Mouse (Mus musculus) gastrocnemius, postnatal 25 days (tissue): ENCODE measurements around the gene Prph. TPM values are rescaled to one million over a fixed set of nuclear protein-coding genes. Genes with fewer than 3 reads are reported as not detected.
"Not testable (repeated sequence)": the region's sequence is repeated elsewhere in the genome, so short reads cannot be mapped to it uniquely, and the experiment has no call there.

Experiments used
- DNase-seq: peaks from one replicate; pipeline ENCODE4 v3.0.0; 2022
- total RNA-seq, 2 experiments: library from RNA; stranded (reverse); gene quantifications; 1 replicate in 1 of 2; 2 replicates in 1 of 2; pipeline ENCODE4 v1.2.3; 2021

The Prph gene
- total RNA-seq, 2 experiments from 2014 or later = 0.75 to 1.4 TPM

DNA sequence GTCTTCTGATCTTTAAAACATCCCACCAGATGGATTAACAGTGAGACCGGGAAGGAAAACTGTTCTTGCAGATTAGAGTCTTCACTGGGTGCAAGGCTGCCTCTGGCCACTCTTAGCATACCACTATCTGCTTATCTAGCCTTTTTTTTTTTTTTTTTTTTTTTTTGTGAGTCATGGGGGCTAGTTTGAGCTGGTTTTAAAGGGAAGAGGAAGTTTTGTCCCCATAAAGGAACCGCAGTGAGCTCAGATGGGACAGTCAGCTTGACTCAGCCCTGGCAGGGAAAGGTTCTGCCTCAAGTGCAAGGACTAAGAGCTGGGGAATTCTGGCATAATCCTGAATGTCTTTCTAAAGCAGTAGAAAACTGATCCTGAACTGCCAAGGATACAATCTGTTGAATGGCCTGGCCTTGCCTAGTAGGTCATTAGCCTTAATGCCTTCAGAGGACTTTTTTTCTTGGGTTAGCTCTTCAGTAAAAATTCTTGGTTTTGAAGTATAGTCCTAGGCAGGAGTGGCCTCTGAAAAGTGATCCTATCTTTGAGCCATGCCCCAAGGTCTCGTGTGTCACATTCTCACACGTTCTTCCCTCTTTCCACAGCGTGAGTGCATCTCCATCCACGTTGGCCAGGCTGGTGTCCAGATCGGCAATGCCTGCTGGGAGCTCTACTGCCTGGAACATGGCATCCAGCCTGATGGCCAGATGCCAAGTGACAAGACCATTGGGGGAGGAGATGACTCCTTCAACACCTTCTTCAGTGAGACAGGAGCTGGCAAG, 21.3 kb upstream of the Prph start:
- no peak for DNase-seq

DNA sequence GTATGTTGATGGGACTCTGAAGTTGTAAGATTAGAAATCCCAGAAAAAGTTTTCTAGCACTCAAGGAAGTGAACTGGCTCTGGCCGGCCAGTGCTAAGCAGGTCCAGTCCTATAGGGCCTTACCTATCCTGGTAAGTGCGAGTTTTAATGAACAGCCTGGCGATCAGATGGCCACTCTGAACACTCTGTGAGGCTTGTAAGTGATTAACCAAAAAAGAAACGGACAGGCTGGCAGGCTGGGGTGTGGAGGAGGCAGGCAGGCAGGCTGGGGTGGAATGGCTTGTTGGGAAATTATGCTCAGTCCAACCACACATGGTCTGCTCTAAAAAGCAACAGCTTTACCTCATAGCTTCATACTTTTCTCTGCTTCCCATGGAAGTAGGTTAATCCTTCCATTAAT, 19.5 kb upstream of the Prph start:
- DNase-seq = no peak

DNA sequence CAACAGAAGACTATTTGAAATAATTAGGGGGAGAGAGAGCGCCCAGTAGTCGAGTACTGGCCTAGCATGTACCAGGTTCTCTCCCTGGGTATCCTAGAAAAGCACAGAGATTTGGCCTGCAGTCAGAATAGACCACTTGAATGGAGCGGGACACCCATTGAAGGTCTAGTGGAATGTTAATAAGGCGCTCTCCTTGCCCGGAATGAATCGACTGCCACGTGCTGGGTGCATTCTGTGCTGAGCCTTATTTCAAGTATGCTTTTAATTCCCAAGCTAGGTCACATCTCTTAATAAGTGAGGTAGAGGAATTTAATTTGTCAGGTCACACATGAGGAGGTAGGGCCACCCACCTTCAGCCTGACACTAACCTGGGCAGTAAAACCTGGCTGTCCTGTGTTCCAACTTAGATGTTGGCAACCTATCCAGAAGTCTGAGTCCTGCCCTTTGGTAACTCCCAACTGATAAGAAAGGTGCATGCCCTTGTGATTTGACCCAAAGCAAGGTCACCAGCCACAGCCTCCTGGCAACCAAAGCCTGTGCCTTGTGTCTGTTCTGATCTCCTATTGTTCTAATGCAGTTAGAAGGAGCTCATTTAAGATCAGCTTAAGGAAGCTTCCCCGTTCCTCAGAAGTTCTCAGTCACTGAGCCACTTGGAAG, 18.6 kb upstream of the Prph start:
- no peak for DNase-seq

DNA sequence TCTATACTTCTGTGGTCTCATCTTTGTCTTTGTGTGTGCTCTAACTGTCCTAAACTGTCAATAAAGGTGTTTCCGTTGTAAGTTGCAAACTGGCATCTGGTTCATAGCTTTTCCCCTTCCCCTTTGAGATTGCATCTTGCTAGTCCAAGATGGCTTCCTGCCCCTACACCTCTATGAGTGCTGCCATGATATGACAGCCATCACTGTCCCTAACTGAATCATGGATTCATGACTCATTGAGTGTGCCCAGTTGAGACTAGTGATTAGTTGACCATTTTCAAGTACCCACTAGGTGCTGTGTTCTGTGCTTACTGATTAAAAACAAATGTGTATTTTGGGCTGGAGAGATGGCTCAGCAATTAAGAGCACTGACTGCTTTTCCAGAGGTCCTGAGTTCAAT, 16.9 kb upstream of the Prph start:
- no peak for DNase-seq

DNA sequence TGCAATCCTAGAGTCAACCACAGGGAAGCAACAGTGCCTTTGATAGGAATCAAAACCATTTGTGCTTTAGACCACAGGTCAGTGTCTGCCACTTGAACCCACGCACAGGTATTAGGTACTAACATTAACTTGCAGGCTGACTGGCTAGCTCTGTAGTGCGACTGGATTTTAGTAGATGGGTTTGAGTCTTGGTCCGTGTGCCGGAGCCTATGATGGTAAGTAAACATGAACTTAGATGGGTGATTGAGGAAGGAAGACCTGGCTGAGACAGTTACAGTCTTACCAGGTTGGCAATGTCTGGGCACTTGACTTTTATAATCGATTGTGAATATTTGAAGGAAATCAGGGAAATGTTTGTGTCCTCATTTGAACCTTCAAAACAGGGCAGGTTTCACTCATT, 16.2 kb upstream of the Prph start:
- DNase-seq = no peak

DNA sequence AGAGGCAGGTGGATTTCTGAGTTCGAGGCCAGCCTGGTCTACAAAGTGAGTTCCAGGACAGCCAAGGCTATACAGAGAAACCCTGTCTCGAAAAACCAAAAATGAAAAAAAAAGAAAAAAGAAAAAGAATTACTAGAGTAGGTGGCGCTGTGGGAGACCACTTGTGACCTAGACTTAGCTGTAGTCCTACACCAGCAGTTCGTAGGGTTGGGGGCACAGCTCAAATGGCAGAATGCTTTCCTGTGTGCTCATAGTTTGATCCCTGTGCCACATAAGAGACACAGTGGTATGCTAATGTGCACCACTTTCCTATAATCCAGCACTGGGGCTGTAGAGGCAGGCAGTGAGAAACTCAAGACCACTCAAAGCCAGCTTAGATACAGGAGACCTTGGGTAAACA, 15.7 kb upstream of the Prph start:
- DNase-seq = no peak

DNA sequence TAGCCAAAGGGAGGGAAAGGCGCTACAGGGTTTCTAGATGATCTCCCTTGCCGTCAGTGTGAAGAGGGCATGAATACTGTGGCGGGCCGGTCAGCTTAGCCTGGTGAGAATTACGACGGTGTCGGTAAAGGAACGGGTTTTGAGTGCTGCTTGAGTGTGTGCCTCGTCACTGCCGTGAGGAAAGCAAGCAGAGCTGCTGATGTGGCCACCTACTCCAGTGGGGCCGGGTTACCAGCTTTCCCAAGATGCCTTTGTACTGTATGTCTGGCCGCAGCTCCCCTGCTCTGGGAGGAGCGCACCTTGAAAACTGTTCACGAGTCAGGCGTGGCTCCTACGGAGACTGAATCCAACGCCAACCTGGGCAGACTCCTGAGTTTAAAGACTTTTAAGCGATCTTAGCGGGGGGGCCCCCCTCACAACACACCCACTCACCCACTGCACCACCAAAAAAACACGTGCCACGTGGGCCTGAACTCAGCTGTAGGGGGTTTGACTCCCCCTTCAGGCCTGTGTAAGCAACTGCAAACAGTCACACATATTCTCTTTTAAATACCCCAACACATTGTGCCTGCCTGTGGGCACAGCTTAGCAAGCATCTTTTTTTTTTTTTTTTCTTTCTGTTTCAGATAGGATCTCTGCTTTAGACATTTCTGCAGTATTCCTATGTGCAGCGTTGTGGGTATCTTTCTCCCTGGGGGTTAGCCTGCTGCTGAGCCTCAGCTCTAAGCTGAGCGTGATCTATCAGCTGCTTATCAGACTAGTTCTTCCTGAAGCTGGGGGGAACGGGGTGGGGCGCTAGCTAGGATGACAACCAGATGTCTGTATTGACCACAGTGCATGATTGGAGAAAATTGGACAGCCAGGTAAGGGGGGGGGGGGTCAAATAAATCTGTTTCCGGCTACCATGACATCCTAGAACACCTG, 14.7 kb upstream of the Prph start:
- no peak for DNase-seq

DNA sequence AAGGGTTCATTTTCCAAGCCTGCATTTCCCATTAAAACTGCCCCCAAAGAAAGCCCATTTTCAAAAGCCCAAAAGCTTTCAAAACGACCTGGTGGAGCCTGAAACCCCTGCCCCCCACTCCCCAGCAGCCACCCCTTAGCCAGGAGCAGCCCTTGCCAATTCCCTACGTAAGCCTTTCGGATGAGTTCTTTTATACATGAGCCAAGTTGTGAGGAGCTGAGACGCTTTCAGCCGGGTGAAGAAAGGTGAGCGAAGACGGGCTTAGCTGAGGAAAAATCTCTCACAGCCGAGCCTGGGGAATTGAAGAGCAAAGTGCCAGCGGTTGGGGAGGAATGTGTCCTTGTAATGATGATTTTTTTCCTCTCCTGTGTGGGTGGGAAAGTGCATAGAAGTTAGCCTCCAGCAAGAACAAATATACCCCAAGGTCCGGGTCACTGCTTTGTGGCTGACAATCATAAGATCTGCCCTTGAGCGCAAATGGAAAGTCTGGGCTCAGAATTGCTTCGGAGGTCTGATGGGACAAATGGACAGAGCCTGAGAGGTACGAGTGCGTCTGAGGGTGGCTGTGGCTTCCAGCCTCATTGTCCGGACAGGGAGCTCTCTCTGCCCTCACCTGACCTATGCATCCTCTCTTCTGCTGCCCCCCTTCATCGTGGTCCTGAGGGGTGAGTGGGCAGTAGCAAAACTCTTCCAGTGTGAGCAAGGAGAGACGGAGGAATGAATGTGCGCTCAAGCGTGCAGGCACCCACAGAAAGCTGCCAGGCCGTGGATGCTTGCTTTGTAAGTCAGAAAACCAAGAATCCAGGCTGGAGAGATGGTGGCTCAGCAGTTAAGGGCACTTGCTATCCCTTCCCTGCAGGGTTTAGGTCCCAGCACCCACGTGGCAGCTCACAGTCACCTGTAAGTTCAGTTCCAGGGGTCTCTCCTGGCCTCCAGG, 13.8 kb upstream of the Prph start:
- DNase-seq = no peak

DNA sequence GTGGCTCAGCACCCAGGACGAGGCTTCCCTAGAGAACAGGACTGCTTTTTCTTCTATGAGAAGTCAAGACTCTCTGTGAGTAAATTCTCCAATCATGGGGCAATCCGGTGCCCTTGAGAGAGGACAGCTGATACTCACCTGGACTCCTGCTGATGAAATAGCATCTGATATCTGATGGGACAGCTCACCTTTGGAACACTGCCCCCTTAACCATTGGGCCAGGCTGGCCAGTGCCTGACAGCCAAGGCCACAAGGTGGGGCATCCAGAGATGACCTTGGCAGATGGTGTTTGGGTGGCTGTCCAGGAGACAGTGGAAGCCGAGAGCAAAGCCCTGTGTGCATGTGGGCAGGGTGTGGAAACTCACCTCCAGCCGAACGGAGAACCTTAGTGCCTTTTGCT, 12.6 kb upstream of the Prph start:
- no peak for DNase-seq

DNA sequence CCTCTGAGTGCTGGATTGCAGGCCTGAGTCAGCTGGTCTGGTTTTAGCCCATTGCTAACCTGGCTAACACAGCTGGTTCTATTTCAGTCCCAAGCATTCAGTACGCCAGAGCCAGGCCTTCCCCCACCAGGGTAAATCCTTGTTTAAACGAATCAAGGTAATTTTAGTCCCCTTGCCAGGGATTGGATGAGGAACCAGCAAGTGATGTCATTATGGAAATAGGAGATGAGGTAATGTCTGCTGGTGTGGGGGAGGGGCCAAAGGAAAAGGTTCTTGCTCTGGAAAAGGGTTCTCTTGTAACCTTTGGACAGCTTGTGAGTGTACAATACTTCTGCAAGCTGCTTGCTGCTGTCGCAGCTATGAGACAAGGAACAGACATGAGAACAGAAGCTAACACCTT, 10.1 kb upstream of the Prph start:
- no peak for DNase-seq

DNA sequence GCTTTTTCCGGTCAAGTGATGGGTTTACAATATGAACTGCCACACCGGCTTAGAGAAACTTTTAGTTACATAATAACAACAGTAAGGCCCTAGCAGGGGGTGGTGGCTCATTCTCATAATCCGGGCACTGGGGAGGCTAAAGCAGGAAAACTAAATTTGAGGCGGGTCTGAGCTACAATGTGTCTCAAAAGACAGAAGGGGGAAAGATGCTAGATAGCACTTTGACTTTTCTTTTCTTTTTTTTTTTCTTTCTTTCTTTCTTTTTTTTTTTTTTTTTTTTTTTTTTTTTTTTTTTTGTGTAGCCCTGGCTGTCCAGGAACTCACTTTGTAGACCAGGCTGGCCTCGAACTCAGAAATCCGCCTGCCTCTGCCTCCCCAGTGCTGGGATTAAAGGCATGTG, 9.2 kb upstream of the Prph start:
- not testable (repeated sequence) for DNase-seq

DNA sequence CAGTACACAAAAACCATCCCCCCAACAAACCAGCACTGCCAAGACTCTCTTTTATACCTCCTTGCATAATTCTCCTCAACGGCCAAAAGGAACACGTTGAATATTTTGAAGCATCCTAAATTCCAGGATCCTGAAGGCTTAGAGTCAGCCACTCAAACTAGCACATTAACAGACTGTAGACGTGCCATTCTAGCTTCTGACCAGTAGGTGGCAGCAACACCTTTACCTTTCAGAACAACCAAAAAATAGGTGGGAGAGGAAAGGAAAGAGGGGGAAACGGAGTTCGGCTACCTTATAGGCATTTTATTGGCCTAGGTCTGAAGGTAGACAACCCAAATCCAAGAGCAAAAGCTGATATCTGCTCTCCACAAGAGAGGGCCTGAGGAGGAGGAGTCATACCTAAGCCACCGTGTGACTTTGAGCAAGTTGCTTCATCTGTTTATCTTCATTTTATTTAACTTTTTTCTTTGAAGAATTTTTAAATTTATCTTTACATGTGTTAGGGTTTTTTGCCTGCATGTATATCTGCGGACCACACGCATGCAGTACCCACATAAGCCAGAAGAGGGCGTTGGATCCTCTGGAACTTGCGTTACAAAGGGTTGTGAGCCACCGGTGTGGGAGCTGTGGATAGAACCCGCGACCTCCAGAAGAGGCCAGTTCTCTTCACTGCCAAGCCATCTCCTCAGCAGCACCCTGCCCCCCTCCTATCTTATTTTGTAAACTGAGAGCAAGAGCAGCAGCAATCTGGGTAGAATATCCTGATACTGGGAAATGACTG, 5.3 kb upstream of the Prph start:
- DNase-seq = no peak

DNA sequence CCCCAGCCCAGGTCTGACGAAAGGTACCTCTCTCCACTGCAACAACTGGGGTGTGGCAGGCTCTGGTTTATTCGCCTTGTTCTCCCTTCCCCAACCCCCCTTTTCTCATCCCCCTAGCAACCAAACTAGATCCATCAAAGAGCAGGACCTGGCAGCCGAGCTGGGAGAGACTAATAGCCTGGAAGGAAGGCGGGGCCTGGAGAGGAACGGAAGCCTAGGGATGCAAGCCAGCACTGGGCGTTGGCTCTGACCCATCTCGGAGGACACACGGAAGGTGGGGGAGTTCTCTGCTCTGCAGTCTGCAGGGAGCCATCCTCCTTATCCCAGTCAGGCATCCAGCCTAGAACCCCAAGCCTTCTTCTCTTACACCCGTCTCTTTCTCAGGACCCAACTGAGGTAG, 1.6 kb upstream of the Prph start:
- DNase-seq = no peak

DNA sequence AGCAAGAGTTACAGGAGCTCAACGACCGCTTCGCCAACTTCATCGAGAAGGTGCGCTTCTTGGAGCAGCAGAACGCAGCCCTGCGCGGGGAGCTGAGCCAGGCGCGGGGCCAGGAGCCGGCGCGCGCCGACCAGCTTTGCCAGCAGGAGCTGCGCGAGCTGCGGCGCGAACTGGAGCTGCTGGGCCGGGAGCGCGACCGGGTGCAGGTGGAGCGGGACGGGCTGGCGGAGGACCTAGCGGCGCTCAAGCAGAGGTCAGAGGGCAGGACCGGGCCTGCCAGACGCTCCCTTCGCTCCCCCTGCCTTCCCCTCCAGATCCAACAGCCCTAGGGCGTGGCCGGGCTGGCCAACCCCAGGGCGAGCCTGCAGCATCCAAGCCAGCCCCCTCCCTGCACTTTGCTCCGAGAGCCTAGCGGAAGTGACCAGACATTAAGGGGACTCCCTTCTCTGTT, 562 bp downstream of the Prph start:
- DNase-seq = no peak

DNA sequence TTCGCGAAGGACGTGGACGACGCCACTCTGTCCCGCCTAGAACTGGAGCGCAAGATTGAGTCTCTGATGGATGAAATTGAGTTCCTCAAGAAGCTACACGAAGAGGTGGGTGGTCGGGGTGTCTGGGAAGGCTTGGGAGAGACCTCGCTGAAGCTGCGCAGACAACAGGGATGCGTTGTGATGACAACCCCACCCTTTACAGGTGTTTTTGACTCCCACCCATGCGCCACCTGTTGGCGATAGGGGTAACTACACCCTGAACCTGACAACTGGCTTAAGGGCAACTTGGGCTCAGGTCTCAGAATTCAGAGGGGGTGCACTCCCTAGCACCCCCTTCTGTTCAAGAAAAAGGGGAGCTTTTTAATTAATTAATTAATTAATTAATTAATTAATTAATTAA, 1.4 kb downstream of the Prph start:
- DNase-seq = no peak

DNA sequence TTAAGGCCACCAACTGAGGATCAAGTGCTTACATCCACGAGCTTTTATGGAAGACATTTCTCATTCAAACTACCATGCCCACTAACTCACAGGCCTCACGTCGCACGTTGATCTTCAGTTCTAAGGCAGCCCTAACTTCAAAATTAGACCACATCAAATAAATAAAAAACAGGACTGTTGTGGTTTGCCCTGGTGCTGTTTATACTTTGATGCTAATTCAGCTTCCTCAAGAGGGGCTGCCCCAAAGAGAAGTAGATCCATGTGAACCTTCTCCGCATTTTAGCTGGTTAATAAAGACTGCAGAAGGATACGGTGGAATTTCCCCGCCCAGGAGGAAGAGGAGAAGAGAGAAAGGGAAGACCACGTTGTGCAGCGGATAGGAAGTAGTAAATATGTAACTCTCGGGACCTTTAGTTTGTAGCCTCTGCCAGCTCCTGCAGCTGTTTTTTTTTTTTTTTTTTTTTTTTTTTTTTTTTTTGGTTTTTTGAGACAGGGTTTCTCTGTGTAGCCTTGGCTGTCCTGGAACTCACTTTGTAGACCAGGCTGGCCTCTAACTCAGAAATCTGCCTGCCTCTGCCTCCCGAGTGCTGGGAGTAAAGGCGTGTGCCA, 10.7 kb downstream of the Prph start:
- no peak for DNase-seq

DNA sequence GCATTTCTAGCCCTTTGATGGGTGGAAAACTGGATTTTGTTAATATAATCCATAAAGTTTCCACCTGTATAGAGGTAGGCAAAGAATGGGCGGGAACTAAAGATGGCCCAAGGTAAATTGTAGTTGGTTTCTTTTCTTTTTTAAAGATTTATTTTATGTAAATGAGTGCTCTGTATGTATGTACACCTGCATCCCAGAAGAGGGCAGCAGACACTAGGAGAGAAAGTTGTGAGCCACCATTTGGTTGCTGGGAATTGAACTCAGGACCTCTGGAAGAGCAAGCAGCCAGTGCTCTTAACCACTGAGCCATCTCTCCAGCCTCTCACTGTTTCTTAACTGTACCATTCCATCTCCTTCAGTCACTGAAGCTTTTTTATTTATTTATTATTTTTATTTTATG, 17.0 kb downstream of the Prph start:
- DNase-seq = no peak

DNA sequence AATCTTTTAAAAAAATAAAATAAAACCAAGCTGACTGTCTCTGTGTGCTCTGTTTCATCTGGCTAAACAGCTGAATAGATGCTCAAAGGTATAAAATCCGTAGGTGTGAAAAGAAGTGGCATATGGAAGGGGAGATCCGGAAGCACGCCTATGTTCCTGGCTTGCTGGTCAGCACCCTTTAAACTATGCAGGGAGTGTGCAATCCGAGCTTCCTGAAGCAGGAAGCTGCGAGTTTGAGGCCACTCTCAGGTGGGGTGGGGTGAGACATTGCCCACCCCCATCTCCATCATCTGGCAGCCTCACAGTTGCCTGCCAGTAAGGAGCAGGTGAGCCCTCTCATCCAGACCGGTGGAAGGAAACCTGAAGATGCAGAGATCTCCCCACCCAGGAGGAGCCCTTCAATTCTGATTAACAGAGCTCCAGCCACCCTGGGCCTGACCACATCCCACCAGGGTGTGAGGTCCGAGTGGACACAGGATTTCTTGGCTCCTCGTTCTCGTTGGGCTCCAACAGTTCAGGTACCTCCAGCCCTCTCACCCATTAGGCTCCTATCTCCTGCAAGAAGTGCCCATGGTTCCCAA, 19.1 kb downstream of the Prph start, which contains the start of gene Troap:
Gene Troap (plus strand): TSS at position 557 of the 581 bp plus-strand sequence.
- no peak for DNase-seq

DNA sequence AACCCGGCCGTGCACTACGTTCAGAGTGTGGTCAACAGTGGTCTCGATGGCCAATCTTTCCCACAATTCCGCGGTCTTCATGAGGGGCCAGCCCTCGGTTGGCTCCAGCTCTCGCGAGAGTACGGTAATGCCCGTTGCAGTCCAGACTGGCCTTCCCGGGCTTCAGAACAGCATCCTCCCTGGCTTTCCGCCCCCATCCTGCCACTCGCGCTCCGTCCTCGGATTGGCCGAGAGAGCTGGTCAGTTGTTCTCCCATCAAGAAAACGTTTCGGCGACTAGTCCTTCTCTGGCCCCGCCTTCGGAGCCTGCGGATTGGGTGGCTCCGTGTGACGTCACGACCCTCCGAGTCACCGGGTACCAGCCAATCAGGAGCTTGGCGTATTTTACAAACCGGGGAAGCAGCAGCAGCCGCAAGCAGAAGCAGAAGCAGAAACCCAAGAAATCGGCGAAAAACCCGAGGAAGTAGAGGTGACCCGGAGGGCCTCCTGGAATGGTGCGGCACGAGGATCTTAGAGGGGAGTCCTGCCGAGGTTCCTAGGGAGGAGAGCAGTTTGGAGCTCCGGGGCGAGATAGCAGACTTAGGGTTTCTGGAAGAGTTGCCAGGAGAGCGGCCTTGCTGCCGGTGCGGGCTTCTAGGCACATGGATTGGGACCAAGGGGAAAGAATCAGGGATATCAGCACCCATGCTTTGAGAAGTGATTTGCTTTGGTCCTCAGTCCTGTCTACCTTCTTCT, 19.8 kb downstream of the Prph start:
- DNase-seq = peak; percentile 96
